Mouse (Mus musculus): ENCODE measurements at regions not wholly inside any gene's neighbourhood (a gene's known extent, or its start where the extent isn't known, plus 50 kb on each side); places are given as distances from the start of the nearest gene placed in this dataset.

DNA sequence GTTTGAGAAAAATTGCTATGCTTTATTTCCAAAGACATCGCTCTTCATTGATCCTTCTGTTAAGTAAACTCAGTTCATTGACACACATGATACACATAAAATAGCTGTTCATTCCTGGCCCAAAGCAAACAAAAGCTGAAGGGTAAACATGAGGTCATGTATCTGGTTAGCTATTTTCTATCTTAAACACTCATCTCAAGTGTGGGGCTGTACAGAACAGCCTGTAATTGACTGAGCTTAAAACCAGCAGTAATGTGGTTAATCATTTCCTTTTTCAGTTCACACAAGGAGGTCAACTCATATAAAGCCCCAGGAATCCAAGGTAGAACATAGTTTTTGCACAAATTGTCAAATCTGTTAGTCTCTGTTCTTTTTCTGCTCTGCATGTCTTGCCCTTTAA, 94.5 kb downstream of the Cldn17 start:
- DNase-seq (ENCODE audit: low spot score): no peak

DNA sequence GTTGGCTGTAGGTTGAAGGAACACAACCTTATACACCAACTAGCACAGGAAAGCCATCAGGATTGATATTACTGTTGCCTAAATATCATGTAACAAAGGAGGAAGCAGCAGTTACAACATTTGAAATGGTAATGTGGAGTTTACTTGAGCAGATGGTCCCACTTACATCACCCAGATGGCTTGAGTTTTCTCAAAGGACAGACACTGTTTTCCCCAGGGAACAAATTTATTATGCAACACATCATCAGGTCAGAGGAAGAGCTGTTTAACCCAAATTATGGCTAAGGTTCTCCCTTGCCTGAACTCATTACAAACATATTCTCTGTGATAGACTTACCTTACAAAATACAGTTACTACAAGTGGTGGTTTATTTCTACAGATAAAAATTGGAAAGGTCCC, 98.6 kb downstream of the Cldn17 start:
- DNase-seq (ENCODE audit: low spot score): no peak

DNA sequence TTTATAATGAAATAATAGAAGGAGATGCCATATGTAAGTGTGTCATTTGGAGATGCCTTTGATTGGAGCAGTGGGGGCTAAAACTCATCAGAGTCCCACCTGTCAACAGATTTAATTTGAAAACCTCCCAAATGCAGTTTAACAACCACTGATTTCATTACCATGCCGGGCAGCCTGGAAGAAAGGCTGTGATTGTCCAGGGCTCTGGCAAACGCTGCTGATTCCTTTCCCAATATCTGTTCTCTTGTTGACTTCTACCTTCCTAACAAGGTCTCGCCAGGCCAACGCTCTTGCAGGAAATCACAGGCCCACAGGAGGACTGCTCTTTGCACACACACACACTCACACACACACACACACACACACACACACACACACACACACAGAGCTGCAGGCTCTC, 102.4 kb downstream of the Cldn17 start:
- DNase-seq (ENCODE audit: low spot score): no peak

DNA sequence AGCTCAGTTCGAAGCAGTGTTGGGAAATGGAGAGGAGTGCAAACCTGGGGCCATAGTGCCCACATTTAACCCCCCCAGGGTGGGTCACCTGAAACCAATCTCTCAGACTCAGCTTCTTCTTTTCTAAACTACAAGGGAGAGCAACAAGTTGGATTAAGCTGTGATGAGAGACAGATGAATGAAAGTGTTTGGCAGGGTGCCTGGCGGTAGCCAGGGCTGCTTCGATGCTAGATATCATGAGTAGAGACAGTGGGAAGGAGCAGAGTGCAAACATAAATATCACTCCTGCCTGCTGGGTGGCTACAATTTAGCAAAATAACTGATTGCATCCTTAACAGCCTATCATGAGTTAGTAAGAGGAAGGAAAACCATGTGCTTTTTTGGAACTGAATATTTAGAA, 106.9 kb downstream of the Cldn17 start:
- DNase-seq (ENCODE audit: low spot score): no peak

DNA sequence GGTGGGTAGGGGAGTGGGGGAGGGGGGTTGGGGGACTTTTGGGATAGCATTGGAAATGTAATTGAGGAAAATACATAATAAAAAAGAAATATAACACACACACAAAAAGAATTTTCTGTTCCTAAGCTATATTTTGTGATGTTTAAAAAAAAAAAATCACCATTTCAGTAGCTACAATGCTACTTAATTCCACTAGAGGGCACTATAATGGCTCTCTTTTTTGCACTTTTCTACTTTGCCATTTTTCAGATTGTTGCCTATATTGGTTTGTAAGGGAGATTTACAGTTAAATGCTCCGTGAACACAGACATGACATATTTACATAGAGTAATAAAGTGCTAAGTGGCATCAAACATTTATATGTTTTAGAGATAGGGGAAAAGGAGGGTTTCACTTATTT, 102.7 kb upstream of the Grik1 start:
- no peak for DNase-seq (ENCODE audit: low spot score)

DNA sequence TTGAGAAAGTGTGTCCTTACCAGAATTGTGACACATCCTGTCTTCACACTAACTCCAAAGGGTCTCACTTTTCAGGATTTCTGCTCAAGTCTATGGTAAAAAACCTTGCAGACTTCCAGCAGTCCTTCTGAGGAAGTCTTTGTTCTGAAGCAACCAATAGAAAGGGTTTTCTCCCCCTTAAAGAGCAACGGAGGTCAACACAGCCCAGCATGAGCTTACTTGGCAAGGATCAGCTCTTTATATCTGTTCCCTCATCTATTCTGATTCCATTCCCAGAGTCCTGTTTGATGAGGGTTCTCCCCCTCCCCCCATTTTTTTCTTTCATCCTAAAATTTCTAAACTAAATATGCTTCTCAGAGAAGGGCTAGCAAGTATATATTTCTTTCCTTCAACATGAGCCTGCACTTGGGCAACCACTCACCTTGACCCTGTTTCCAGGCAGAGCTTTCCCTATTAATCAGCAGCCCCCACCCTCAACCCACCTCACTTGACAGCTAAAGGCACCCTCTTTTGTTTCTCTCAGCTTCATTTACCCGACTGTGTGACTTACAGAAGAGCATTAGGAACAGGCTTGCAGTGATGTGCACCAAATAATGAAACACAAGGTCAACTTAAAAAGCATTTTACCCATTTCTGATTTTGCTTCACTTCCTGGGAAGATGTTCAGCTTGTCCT, 91.7 kb upstream of the Grik1 start:
- no peak for DNase-seq (ENCODE audit: low spot score)

DNA sequence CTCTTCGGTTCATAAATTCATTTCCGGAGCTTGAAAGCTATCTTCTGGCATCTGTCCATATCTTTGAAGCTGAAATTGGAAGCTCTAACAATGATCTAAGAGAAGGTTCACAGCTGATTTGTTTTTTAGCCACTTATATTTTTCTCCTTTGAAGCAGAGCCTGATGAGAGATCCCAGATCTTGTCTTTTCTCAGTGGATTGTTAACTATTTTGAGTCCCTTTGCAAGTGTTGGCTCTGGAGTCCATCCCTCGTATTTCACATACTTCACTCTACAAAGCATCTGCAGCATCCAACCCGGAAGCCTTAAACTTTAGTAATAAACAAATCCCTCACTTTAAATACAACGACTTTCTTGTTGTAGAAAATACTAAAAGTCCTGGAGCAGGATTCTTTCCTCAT, 85.6 kb upstream of the Grik1 start:
- no peak for DNase-seq (ENCODE audit: low spot score)

DNA sequence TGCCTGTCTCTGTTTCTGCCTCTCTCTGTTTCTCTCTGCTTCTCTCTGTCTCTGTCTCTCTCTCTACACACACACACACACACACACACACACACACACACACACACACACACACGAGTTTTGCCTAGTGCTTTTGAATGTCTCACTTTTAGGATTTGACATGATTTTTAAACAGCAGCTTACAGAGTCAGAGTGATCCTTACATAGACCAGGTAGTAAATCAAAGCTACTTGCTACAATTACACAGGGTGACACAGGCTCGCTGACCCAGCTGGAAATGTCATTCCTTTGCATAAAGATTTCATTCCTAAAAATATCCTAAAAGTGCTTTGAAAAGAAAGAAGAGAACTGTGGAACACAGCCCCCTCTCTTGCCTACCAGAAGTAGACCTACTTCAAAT, 84.5 kb upstream of the Grik1 start:
- no peak for DNase-seq (ENCODE audit: low spot score)

DNA sequence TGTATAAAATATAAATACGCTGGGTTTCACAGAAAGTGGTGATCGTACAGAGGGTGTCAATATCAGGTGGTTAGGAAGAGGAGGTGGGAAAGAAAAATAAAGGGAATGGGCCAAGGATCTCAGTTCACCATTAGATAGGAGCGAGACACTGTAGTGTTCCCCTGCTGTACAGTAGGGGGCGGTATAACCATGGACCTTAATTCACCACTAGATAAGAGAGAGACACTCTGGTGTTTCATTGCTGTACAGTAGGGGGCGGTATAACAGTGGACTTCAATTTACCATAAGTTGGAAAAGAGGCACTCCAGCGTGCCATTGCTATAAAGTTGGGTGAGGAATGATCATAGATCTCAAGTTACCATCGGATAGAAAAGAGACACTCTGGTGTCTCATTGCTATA, 82.0 kb upstream of the Grik1 start:
- peak; percentile 60 for DNase-seq (ENCODE audit: low spot score)

DNA sequence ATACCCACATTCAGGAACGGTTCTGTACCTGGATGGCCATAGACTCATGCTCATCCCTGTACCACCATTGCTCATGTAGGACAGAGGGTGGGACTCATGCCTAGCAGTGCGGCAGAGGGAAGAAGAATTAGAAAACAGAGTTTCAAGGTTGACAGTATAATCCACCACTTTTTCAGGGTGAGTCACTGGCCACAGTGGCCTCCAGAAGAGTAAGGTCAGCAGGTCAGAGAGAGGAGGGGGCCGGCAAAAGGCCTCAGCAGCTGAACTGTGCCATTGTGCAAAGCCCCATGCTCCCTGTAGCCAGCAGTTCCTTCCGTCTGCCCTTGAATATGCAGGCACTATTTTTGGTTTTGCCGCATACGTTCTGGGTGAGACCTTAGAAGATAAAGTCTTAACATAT, 78.1 kb upstream of the Grik1 start:
- DNase-seq (ENCODE audit: low spot score): no peak

DNA sequence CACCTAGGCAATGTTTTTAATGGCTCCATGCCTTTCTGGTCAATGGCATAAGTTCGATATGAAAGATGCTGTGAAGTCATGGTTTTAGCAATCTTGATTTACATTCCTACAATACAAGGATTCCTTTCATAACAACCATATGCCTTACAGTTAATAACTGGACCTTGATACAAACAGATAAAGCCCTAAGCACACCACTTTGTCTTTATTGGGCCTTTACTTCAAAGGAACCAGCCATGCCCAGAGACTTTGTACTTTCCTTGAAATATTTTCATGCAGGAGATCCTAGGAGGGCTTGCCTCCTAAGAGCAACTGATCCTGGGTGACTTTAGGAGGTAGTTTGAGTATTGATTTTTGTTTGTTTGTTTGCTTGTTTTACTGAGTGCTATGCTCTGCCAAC, 77.1 kb upstream of the Grik1 start:
- no peak for DNase-seq (ENCODE audit: low spot score)

DNA sequence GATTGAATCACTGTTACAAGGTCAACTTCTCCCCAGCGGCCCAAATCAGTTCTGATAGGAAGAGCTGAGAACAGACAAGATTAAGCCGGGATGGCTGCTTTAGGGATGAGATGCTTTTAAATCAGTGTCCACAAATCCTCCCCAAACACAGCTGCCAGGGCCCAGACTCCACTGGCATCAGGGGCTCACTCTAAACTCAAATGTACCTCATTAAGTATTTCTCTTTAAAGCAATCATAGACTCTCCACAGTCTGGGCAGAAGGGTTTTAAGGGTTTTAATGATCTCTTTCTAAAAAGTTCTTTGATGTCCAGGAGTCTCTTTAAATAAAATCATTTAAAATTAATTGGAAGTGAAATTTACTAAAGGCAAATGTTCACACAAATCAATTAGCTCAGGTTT, 70.0 kb upstream of the Grik1 start:
- DNase-seq (ENCODE audit: low spot score): no peak

Measured in testis, postnatal 14 days (tissue).